Mouse (Mus musculus) testis, adult 2 months (tissue): ENCODE measurements around the gene Armc9.

Experiments used
- CTCF ChIP-seq: fragments of 200-500 bp; IDR thresholded peaks from 2 replicates; pipeline ENCODE4 v1.5.1; 2012; ENCODE audit warnings: low read depth, mild to moderate bottlenecking, inconsistent platforms, low read length, moderate library complexity; ENCODE audit not compliant: control insufficient read depth, insufficient read depth, insufficient replicate concordance
- POLR2A ChIP-seq: fragments of 200-500 bp; IDR thresholded peaks from 2 replicates; pipeline ENCODE4 v1.6.1; 2012; ENCODE audit warnings: low read depth, mild to moderate bottlenecking, inconsistent platforms, low read length, moderate library complexity; ENCODE audit not compliant: control insufficient read depth

DNA sequence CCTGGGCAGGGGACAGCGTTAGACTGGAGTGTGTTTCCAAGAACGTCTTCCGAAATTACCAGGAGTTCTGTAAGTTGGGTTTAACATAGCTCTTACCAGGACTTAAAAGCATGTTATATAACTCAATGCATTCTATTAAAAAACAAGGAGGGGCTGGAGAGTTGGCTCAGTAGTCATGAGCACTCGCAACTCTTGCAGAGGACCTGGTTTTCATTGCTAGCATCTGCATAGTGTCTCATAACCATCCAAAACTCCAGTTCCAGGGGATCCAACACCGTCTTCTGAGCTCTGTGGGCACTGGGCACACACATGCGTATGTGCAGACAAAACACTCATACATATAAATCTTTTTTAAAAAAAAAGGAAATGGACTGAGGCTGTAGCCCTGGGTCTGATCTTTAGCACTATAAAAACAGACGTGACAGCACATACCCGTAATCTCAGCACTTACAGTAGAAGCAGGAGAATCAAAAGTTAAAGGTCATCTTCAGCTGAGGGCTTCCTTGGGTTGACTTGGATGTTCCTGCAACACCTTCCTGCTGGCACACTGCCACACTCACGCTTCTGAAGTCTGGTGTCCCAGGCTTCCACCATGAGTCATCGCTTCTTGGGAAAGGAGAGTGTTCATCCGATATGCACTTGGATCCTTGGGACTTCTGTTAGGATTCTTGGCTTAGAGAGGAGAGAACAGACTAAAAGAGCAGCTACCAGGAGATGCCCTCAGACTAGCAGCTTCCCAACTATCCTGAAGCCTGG is 127.4 kb downstream of the Armc9 start:
- no peak for TF ChIP-seq CTCF
- no peak for TF ChIP-seq POLR2A
